Mouse (Mus musculus): ENCODE measurements around the gene Pgc. TPM values are rescaled to one million over a fixed set of nuclear protein-coding genes. Genes with fewer than 3 reads are reported as not detected.

Pgc gene
- total and polyA plus RNA-seq, 2 experiments from 2014 or later = not detected

- H3K36me3 ChIP-seq (replicated peaks; ENCODE audit: control insufficient read depth, insufficient read depth, low read length) = no peaks in the 10 kb centered on the region
- DNase-seq (ENCODE audit: low spot score) (no peak), ATAC-seq (ENCODE audit: insufficient read depth, low read depth) (peak; percentile 12)
- peak overlapping the region; percentile 95 for H3K4me2 ChIP-seq (ENCODE audit: low read depth, low read length)
- peak overlapping the region; percentile 94 for H3K27ac ChIP-seq (ENCODE audit: low read depth)
- H3K9me3 ChIP-seq (replicated peaks; ENCODE audit: control insufficient read depth, low read length) = no peaks in the 10 kb centered on the region
- peak overlapping the region; percentile 93 for H3K4me3 ChIP-seq (ENCODE audit: low read depth, low read length)
- H3K4me1 ChIP-seq (ENCODE audit: control insufficient read depth, insufficient read depth) = peaks cover 24% of the 10 kb centered on the region; the same call in 1 of the 2 replicates
- TF ChIP-seq CTCF (IDR thresholded peaks at IDR 0.05; ENCODE audit: low read depth) (no peak), EP300 (IDR thresholded peaks at IDR 0.05; ENCODE audit: low read depth) (no peak)
- 1% methylated on average over 58 of the region's 61 CpGs for WGBS
- peak overlapping the region; percentile 92 for H3K9ac ChIP-seq (replicated peaks; ENCODE audit: low read depth, low read length)
- H3K27me3 ChIP-seq (ENCODE audit: control insufficient read depth, insufficient read depth, low read length) = no peaks in the 10 kb centered on the region
Observed at GRCm38 (mm10) chr17:47738066-47738878, 11.6 kb downstream of the Pgc start.

GRCm38 (mm10) chr17:47738879-47739798 lies 12.5 kb downstream of the Pgc start:
- Histone ChIP-seq H3K4me2 (ENCODE audit: low read depth, low read length) (peak overlapping the region; percentile 95), H3K4me3 (ENCODE audit: low read depth, low read length) (peak overlapping the region; percentile 93), H3K27ac (ENCODE audit: low read depth) (peak overlapping the region; percentile 94), H3K9ac (replicated peaks; ENCODE audit: low read depth, low read length) (peak overlapping the region; percentile 92), H3K9me3 (replicated peaks; ENCODE audit: control insufficient read depth, low read length) (no peaks in the 10 kb centered on the region), H3K27me3 (ENCODE audit: control insufficient read depth, insufficient read depth, low read length) (no peaks in the 10 kb centered on the region), H3K4me1 (ENCODE audit: control insufficient read depth, insufficient read depth) (peaks cover 25% of the 10 kb centered on the region; the same call in 1 of the 2 replicates), H3K36me3 (replicated peaks; ENCODE audit: control insufficient read depth, insufficient read depth, low read length) (no peaks in the 10 kb centered on the region)
- DNase-seq (ENCODE audit: low spot score) = peak; percentile 41
- no peak for TF ChIP-seq EP300 (IDR thresholded peaks at IDR 0.05; ENCODE audit: low read depth)
- no peak for TF ChIP-seq CTCF (IDR thresholded peaks at IDR 0.05; ENCODE audit: low read depth)
- no peak for ATAC-seq (ENCODE audit: insufficient read depth, low read depth)
- 20% methylated on average over 20 of the region's 20 CpGs for whole genome bisulfite sequencing

GRCm38 (mm10) chr17:47740186-47740585 lies 13.5 kb downstream of the Pgc start:
- DNase-seq (ENCODE audit: low spot score) (no peak), ATAC-seq (ENCODE audit: insufficient read depth, low read depth) (no peak)
- H3K27me3 ChIP-seq (ENCODE audit: control insufficient read depth, insufficient read depth, low read length) = no peaks in the 10 kb centered on the region
- TF ChIP-seq CTCF (IDR thresholded peaks at IDR 0.05; ENCODE audit: low read depth) (peak; percentile 9; the same call in 1 of the 2 replicates), EP300 (IDR thresholded peaks at IDR 0.05; ENCODE audit: low read depth) (no peak)
- H3K9ac ChIP-seq (replicated peaks; ENCODE audit: low read depth, low read length) = no peak overlapping the region
- no peak overlapping the region for H3K4me3 ChIP-seq (ENCODE audit: low read depth, low read length)
- WGBS = 94% methylated on average over 2 of the region's 2 CpGs
- H3K9me3 ChIP-seq (replicated peaks; ENCODE audit: control insufficient read depth, low read length) = 0 out of 2 replicates have a peak, but pooled peaks cover 6% of the 10 kb centered on the region
- peaks cover 25% of the 10 kb centered on the region; the same call in 1 of the 2 replicates for H3K4me1 ChIP-seq (ENCODE audit: control insufficient read depth, insufficient read depth)
- H3K4me2 ChIP-seq (ENCODE audit: low read depth, low read length) = no peak overlapping the region
- H3K27ac ChIP-seq (ENCODE audit: low read depth) = no peak overlapping the region
- H3K36me3 ChIP-seq (replicated peaks; ENCODE audit: control insufficient read depth, insufficient read depth, low read length) = no peaks in the 10 kb centered on the region

GRCm38 (mm10) chr17:47742991-47743734 lies 16.5 kb downstream of the Pgc start:
- no peak for ATAC-seq (ENCODE audit: insufficient read depth, low read depth)
- 17% methylated on average over 16 of the region's 16 CpGs for WGBS
- Histone ChIP-seq H3K4me2 (ENCODE audit: low read depth, low read length) (no peak overlapping the region), H3K9me3 (replicated peaks; ENCODE audit: control insufficient read depth, low read length) (0 out of 2 replicates have a peak, but pooled peaks cover 6% of the 10 kb centered on the region), H3K27ac (ENCODE audit: low read depth) (no peak overlapping the region), H3K9ac (replicated peaks; ENCODE audit: low read depth, low read length) (no peak overlapping the region), H3K27me3 (ENCODE audit: control insufficient read depth, insufficient read depth, low read length) (no peaks in the 10 kb centered on the region), H3K4me1 (ENCODE audit: control insufficient read depth, insufficient read depth) (peaks cover 27% of the 10 kb centered on the region; the same call in 1 of the 2 replicates), H3K36me3 (replicated peaks; ENCODE audit: control insufficient read depth, insufficient read depth, low read length) (no peaks in the 10 kb centered on the region), H3K4me3 (ENCODE audit: low read depth, low read length) (no peak overlapping the region)
- no peak for DNase-seq (ENCODE audit: low spot score)
- TF ChIP-seq CTCF (IDR thresholded peaks at IDR 0.05; ENCODE audit: low read depth) = peak; percentile 43; the same call in 1 of the 2 replicates
- no peak for TF ChIP-seq EP300 (IDR thresholded peaks at IDR 0.05; ENCODE audit: low read depth)

GRCm38 (mm10) chr17:47744086-47744485 lies 17.4 kb downstream of the Pgc start:
- no peaks in the 10 kb centered on the region for H3K27me3 ChIP-seq (ENCODE audit: control insufficient read depth, insufficient read depth, low read length)
- H3K9me3 ChIP-seq (replicated peaks; ENCODE audit: control insufficient read depth, low read length) = 0 out of 2 replicates have a peak, but pooled peaks cover 6% of the 10 kb centered on the region
- peaks cover 30% of the 10 kb centered on the region; the same call in 1 of the 2 replicates for H3K4me1 ChIP-seq (ENCODE audit: control insufficient read depth, insufficient read depth)
- no peak overlapping the region for H3K9ac ChIP-seq (replicated peaks; ENCODE audit: low read depth, low read length)
- H3K27ac ChIP-seq (ENCODE audit: low read depth) = no peak overlapping the region
- H3K4me3 ChIP-seq (ENCODE audit: low read depth, low read length) = no peak overlapping the region
- H3K4me2 ChIP-seq (ENCODE audit: low read depth, low read length) = no peak overlapping the region
- H3K36me3 ChIP-seq (replicated peaks; ENCODE audit: control insufficient read depth, insufficient read depth, low read length) = no peaks in the 10 kb centered on the region
- 92% methylated on average over 14 of the region's 14 CpGs for WGBS
- DNase-seq (ENCODE audit: low spot score) (no peak), ATAC-seq (ENCODE audit: insufficient read depth, low read depth) (no peak)
- TF ChIP-seq CTCF (IDR thresholded peaks at IDR 0.05; ENCODE audit: low read depth) (no peak), EP300 (IDR thresholded peaks at IDR 0.05; ENCODE audit: low read depth) (no peak)

All from heart, postnatal 0 days (tissue).